Mouse (Mus musculus) neutrophil, adult 65 days (primary cell): ENCODE data around the gene Tmem130. TPM values are rescaled to one million over a fixed set of nuclear protein-coding genes. Genes with fewer than 3 reads are reported as not detected.

Source experiments
- total RNA-seq: library from RNA; stranded (reverse); gene quantifications from 2 replicates; pipeline ENCODE4 v1.2.4, GENCODE M21; 2023

Gene Tmem130
- total RNA-seq, result not detected in 2 replicates

DNA sequence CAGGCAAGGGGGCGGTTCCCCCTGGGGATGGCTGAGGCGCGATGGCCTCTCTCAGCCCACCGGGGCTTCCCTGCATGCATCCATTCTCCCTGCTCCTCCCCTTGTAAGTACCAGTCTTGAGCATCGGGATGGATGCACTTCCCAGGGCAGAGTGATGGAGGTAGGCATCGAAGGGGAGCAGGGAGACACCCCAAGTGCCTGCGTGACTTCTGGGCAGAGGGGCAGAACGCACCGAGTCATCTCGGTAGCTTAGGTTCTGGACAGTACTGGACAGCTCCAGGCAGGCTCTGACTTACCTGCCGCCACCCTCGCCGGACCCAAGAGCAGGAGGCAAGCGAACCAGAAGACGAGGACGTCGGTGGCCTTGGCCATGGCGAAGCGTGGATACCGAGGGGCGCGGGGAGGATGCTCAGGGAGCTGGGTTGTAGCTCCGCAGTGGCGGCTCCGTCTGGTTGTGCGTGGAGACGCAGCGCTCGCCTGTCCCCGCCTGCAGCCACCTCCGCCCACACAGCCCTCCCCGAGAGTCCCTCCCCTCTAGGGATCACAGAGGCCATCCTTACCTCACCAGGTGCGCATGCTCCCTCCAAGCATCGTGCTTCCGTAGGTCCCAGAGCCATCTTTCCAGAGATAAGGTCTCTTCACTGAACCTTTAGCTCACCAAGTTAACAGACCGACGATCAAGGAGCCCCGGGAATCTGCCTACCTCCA lies at the start of gene Tmem130:
TSS of gene Tmem130 (minus strand) at position 658 of the 708 bp plus-strand sequence.

GRCm38 (mm10) chr5:144767106-144767798 lies 5.6 kb upstream of the Tmem130 start, which contains the start of gene Trrap:
TSS of gene Trrap (plus strand) at chr5:144767732.

Other genes starting within 250 kb of the Tmem130 start
- gene Nptx2, start 215.9 kb downstream of the Tmem130 start, total RNA-seq, result not detected in 2 replicates
- 81.3 and 89.3 TPM in 2 replicates for gene Trrap, start 5.9 kb upstream of the Tmem130 start, total RNA-seq
- 17.1 and 19.5 TPM in 2 replicates for gene Smurf1, start 204.0 kb upstream of the Tmem130 start, total RNA-seq